Mouse (Mus musculus) hindbrain, embryonic 11.5 days (tissue): ENCODE results near the gene Hexim1. TPM values are rescaled to one million over a fixed set of nuclear protein-coding genes. Genes with fewer than 3 reads are reported as not detected.
A peak's percentile ranks its signal among the peaks of the same experiment; 100 is the strongest.

Source experiments
- ATAC-seq: fragments of 200-750 bp; cut with Nextera tagmentation; 2 replicates; pipeline ENCODE4 v1.8.0; 2017; ENCODE audit warnings: mild to moderate bottlenecking, moderate TSS enrichment, moderate library complexity; ENCODE audit not compliant: low FRiP score
- DNase-seq: peaks from one replicate; pipeline ENCODE4 v3.0.0-alpha.2; 2015; ENCODE audit warnings: low spot score
- H3K27ac ChIP-seq: fragments of 300-500 bp; sonication (generic); 2 replicates; pipeline ENCODE4 v1.5.1; 2014; ENCODE audit warnings: mild to moderate bottlenecking, low read depth, low read length
- H3K27me3 ChIP-seq: fragments of 300-500 bp; sonication (generic); 2 replicates; pipeline ENCODE4 v1.6.1; 2014; ENCODE audit warnings: mild to moderate bottlenecking, low read length, moderate library complexity, mixed read lengths; ENCODE audit not compliant: control insufficient read depth, insufficient read depth
- H3K36me3 ChIP-seq: fragments of 300-500 bp; sonication (generic); 2 replicates; pipeline ENCODE4 v1.6.1; 2014; ENCODE audit warnings: mild to moderate bottlenecking, low read length, moderate library complexity, mixed read lengths; ENCODE audit not compliant: control insufficient read depth, insufficient read depth
- H3K4me1 ChIP-seq: fragments of 300-500 bp; sonication (generic); replicated peaks from 2 replicates; pipeline ENCODE4 v1.6.1; 2014; ENCODE audit warnings: low read length, mixed read lengths; ENCODE audit not compliant: control insufficient read depth, insufficient read depth
- H3K4me2 ChIP-seq: fragments of 300-500 bp; sonication (generic); replicated peaks from 2 replicates; pipeline ENCODE4 v1.6.1; 2014; ENCODE audit warnings: mild to moderate bottlenecking, low read depth, low read length
- H3K4me3 ChIP-seq: fragments of 300-500 bp; sonication (generic); 2 replicates; pipeline ENCODE4 v1.5.1; 2014; ENCODE audit warnings: low read depth, low read length
- H3K9ac ChIP-seq: fragments of 300-500 bp; sonication (generic); 2 replicates; pipeline ENCODE4 v1.6.1; 2014; ENCODE audit warnings: low read depth, low read length
- H3K9me3 ChIP-seq: fragments of 300-500 bp; sonication (generic); 2 replicates; pipeline ENCODE4 v1.6.1; 2016; ENCODE audit warnings: low read length; ENCODE audit not compliant: control insufficient read depth
- WGBS: fragments of 180-500 bp; shearing (Covaris S2); extraction: QIAGEN DNeasy Blood & Tissue Kit; methylation state at CpG from one replicate; pipeline ENCODE4 v1.1.7; 2014; 5-methylcytosine and 5-hydroxymethylcytosine counted together
- polyA plus RNA-seq: library from polyadenylated mRNA; unstranded; fragments of >200 nt; fragmentation: Nextera tagmentation; extraction: Ambion mirVana; gene quantifications from 2 replicates; pipeline ENCODE4 v1.2.1, GENCODE M21; 2014

Hexim1 gene
- polyA plus RNA-seq, 1 experiment from 2014 or later: 5.4 TPM

GRCm38 (mm10) chr11:103117591-103118009 lies 1.6 kb downstream of the Hexim1 start:
- H3K9me3 ChIP-seq: no peaks in the 10 kb centered on the region
- peaks cover 11% of the 10 kb centered on the region for H3K27me3 ChIP-seq
- no peaks in the 10 kb centered on the region for H3K36me3 ChIP-seq
- H3K9ac ChIP-seq: peak overlapping the region; percentile 48
- H3K4me2 ChIP-seq: peak overlapping the region; percentile 80
- no peaks in the 10 kb centered on the region for H3K4me1 ChIP-seq
- no peak overlapping the region for H3K27ac ChIP-seq
- peak overlapping the region; percentile 60 for H3K4me3 ChIP-seq
- under 1% methylated on average over 38 of the region's 38 CpGs for WGBS
- DNase-seq (peak; percentile 70), ATAC-seq (no peak)

- DNase-seq (no peak), ATAC-seq (no peak)
- H3K9me3 ChIP-seq: no peaks in the 10 kb centered on the region
- 90% methylated on average over 2 of the region's 2 CpGs for WGBS
- no peak overlapping the region for H3K4me2 ChIP-seq
- no peaks in the 10 kb centered on the region for H3K36me3 ChIP-seq
- H3K9ac ChIP-seq: no peak overlapping the region
- H3K4me3 ChIP-seq: no peak overlapping the region
- no peaks in the 10 kb centered on the region; the same call in 1 of the 2 replicates for H3K27me3 ChIP-seq
- H3K27ac ChIP-seq: no peak overlapping the region
- no peaks in the 10 kb centered on the region for H3K4me1 ChIP-seq
Measured at GRCm38 (mm10) chr11:103118866-103119265, 2.8 kb downstream of the Hexim1 start.

- no peak for ATAC-seq
- Histone ChIP-seq H3K27ac (no peak overlapping the region), H3K4me2 (no peak overlapping the region), H3K4me1 (no peaks in the 10 kb centered on the region), H3K36me3 (no peaks in the 10 kb centered on the region), H3K9ac (no peak overlapping the region), H3K9me3 (no peaks in the 10 kb centered on the region), H3K4me3 (no peak overlapping the region), H3K27me3 (no peaks in the 10 kb centered on the region)
- 65% methylated on average over 5 of the region's 5 CpGs for WGBS
- DNase-seq: no peak
Measured at GRCm38 (mm10) chr11:103119609-103120008, 3.6 kb downstream of the Hexim1 start.

GRCm38 (mm10) chr11:103120315-103120714 lies 4.3 kb downstream of the Hexim1 start:
- no peaks in the 10 kb centered on the region for H3K36me3 ChIP-seq
- H3K4me2 ChIP-seq: no peak overlapping the region
- H3K4me1 ChIP-seq: no peaks in the 10 kb centered on the region
- ATAC-seq: no peak
- no peaks in the 10 kb centered on the region for H3K27me3 ChIP-seq
- no peak for DNase-seq
- no peak overlapping the region for H3K9ac ChIP-seq
- H3K27ac ChIP-seq: no peak overlapping the region
- 76% methylated on average over 5 of the region's 5 CpGs for WGBS
- H3K9me3 ChIP-seq: no peaks in the 10 kb centered on the region
- no peak overlapping the region for H3K4me3 ChIP-seq

GRCm38 (mm10) chr11:103131701-103132575 lies 15.9 kb downstream of the Hexim1 start, which contains the start of gene Hexim2:
TSS of gene Hexim2 (plus strand) at chr11:103132429.
- Histone ChIP-seq H3K27ac (peak within 1 kb of the TSS; percentile 97), H3K4me3 (peak within 1 kb of the TSS; percentile 91), H3K9me3 (no peaks in the 10 kb centered on the region), H3K9ac (peak within 1 kb of the TSS; percentile 100), H3K4me2 (peak within 1 kb of the TSS; percentile 75), H3K36me3 (no peaks in the 10 kb centered on the region), H3K27me3 (no peaks in the 10 kb centered on the region), H3K4me1 (no peaks in the 10 kb centered on the region; the same call in 1 of the 2 replicates)
- peak; percentile 73 for ATAC-seq
- WGBS: under 1% methylated on average over 39 of the region's 39 CpGs
- DNase-seq: peak; percentile 76

- no peaks in the 10 kb centered on the region for H3K36me3 ChIP-seq
- H3K9ac ChIP-seq: peak overlapping the region; percentile 100
- peak overlapping the region; percentile 91 for H3K4me3 ChIP-seq
- H3K27ac ChIP-seq: peak overlapping the region; percentile 97
- no peaks in the 10 kb centered on the region for H3K27me3 ChIP-seq
- WGBS: under 1% methylated on average over 50 of the region's 58 CpGs
- peak; percentile 91 for ATAC-seq
- no peaks in the 10 kb centered on the region for H3K9me3 ChIP-seq
- H3K4me1 ChIP-seq: no peaks in the 10 kb centered on the region; the same call in 1 of the 2 replicates
- peak; percentile 99 for DNase-seq
- H3K4me2 ChIP-seq: peak overlapping the region; percentile 75
Measured at GRCm38 (mm10) chr11:103132576-103133455, 16.8 kb downstream of the Hexim1 start.

GRCm38 (mm10) chr11:103133456-103134185 lies 17.6 kb downstream of the Hexim1 start:
- Histone ChIP-seq H3K9ac (peak overlapping the region; percentile 58), H3K4me3 (peak overlapping the region; percentile 25), H3K4me1 (no peaks in the 10 kb centered on the region; the same call in 1 of the 2 replicates), H3K9me3 (no peaks in the 10 kb centered on the region), H3K36me3 (no peaks in the 10 kb centered on the region), H3K27me3 (no peaks in the 10 kb centered on the region), H3K27ac (peak overlapping the region; percentile 42; the same call in 1 of the 2 replicates), H3K4me2 (peak overlapping the region; percentile 40)
- WGBS: 61% methylated on average over 6 of the region's 6 CpGs
- ATAC-seq: peak; percentile 29; the same call in 1 of the 2 replicates
- no peak for DNase-seq

- H3K9me3 ChIP-seq: no peaks in the 10 kb centered on the region
- 0 out of 2 replicates have a peak, but pooled peaks cover 2% of the 10 kb centered on the region for H3K36me3 ChIP-seq
- WGBS: 82% methylated on average over 3 of the region's 3 CpGs
- DNase-seq (no peak), ATAC-seq (no peak)
- no peaks in the 10 kb centered on the region; the same call in 1 of the 2 replicates for H3K4me1 ChIP-seq
- no peak overlapping the region for H3K4me2 ChIP-seq
- H3K4me3 ChIP-seq: no peak overlapping the region
- H3K9ac ChIP-seq: no peak overlapping the region
- no peaks in the 10 kb centered on the region for H3K27me3 ChIP-seq
- H3K27ac ChIP-seq: no peak overlapping the region
Measured at GRCm38 (mm10) chr11:103134221-103134620, 18.2 kb downstream of the Hexim1 start.
